ENCODE assay signal across 18 mouse cellular contexts in the genomic region with DNA sequence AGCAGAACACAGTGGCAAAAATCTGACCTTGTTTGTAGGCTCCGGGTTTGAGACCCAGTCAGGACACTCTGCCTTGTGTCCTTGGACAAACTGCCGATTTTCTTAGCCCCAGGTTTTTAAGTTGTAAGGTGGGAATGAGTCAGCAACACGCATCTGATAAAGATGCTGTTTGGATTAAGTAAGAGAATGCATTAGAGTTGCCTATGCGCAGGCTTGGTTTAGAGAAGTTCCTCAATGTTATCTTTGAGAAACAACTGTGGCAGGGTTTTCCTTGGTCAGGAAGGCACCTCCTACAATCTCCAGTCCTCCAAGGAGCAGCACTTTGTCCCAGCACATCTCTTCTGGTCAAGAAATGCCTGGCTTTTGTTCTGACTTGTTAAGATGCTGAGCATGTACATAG.
DNase-seq lines count a peak whose midpoint lies in the region; ATAC-seq and TF ChIP-seq lines count a peak whose summit lies in the region.
"Had no signal": no experiment of that assay in that cellular context is flagged by ENCODE, and none has a peak within 500 bp of the region (broad histone marks: within the 10 kb centered on the region; RNA-seq: fewer than 3 reads in every experiment).

No protein-coding gene starts in this region.

- H3K9me3 ChIP-seq in heart, embryonic 12.5 days (replicated peaks), result no peaks in the 10 kb centered on the region
- no peaks in the 10 kb centered on the region for H3K9me3 ChIP-seq in lung, postnatal 0 days (ENCODE audit: low read length)
- no peaks in the 10 kb centered on the region for H3K9me3 ChIP-seq in kidney, embryonic 15.5 days (replicated peaks)
- H3K9me3 ChIP-seq: limb, embryonic 13.5 days; midbrain, embryonic 15.5 days had no signal

- no peak for DNase-seq in heart, adult 9 months (ENCODE audit: low spot score in 2 of 2)
- DNase-seq in lung, postnatal 0 days (ENCODE audit: low spot score), result no peak
- DNase-seq in lung, postnatal 36 days, result no peak
- DNase-seq in embryo, embryonic 10 days (ENCODE audit: low spot score), result no peak
- DNase-seq in left cerebral cortex, adult 11 months (ENCODE audit: low spot score), result no peak
- DNase-seq: adrenal gland, postnatal 10 days; cerebellum, postnatal 10 days; kidney, postnatal 10 days; lung, postnatal 14 days; thymus, postnatal 36 days had no signal

- 0 out of 2 replicates have a peak, but pooled peaks have one; percentile 11 for ATAC-seq in heart, embryonic 12.5 days (ENCODE audit: insufficient number of reproducible peaks, low FRiP score)
- peak; percentile 33; the same call in 1 of the 2 replicates for ATAC-seq in lung, postnatal 0 days
- ATAC-seq in hematopoietic stem cell, adult 5-6 weeks (replicated peaks in 1 of 2; ENCODE audit: insufficient read depth in 1 of 2, low FRiP score in 2 of 2, low TSS enrichment in 1 of 2, low read depth in 1 of 2, poor library complexity in 2 of 2, severe bottlenecking in 2 of 2), result peak; percentile 76 to 84
- ATAC-seq in kidney, embryonic 15.5 days (replicated peaks; ENCODE audit: low FRiP score), result no peak
- ATAC-seq: forebrain, embryonic 14.5 days; midbrain, embryonic 15.5 days had no signal

- WGBS in heart, embryonic 12.5 days, result 60% methylated on average over 4 of the region's 4 CpGs
- 58% methylated on average over 4 of the region's 4 CpGs for WGBS in lung, postnatal 0 days
- WGBS in kidney, embryonic 15.5 days, result 89% methylated on average over 4 of the region's 4 CpGs

- H3K36me3 ChIP-seq in heart, embryonic 12.5 days, result no peaks in the 10 kb centered on the region
- no peaks in the 10 kb centered on the region for H3K36me3 ChIP-seq in lung, postnatal 0 days (ENCODE audit: insufficient read depth, low read length)
- no peaks in the 10 kb centered on the region for H3K36me3 ChIP-seq in kidney, embryonic 15.5 days
- H3K36me3 ChIP-seq: limb, embryonic 13.5 days; midbrain, embryonic 15.5 days had no signal

- H3K4me2 ChIP-seq in heart, embryonic 12.5 days, result no peak overlapping the region
- H3K4me2 ChIP-seq in lung, postnatal 0 days (replicated peaks; ENCODE audit: low read depth, low read length), result no peak overlapping the region
- no peak overlapping the region for H3K4me2 ChIP-seq in kidney, embryonic 15.5 days
- H3K4me2 ChIP-seq: heart, embryonic 11.5 days; limb, embryonic 13.5 days; midbrain, embryonic 15.5 days had no signal

- TF ChIP-seq EP300 in lung, postnatal 0 days (IDR thresholded peaks at IDR 0.05), result no peak

- H3K9ac ChIP-seq in heart, embryonic 12.5 days, result no peak overlapping the region
- no peak overlapping the region for H3K9ac ChIP-seq in lung, postnatal 0 days (replicated peaks; ENCODE audit: low read depth)
- no peak overlapping the region for H3K9ac ChIP-seq in kidney, embryonic 15.5 days
- H3K9ac ChIP-seq: limb, embryonic 13.5 days; midbrain, embryonic 15.5 days had no signal

- no peaks in the 10 kb centered on the region for H3K27me3 ChIP-seq in heart, embryonic 12.5 days (replicated peaks)
- no peaks in the 10 kb centered on the region for H3K27me3 ChIP-seq in lung, postnatal 0 days (replicated peaks; ENCODE audit: insufficient read depth, low read length)
- no peaks in the 10 kb centered on the region for H3K27me3 ChIP-seq in kidney, embryonic 15.5 days
- H3K27me3 ChIP-seq: limb, embryonic 13.5 days; midbrain, embryonic 15.5 days had no signal

- TF ChIP-seq CTCF in lung, postnatal 0 days (IDR thresholded peaks at IDR 0.05), result no peak

- H3K4me1 ChIP-seq in heart, embryonic 12.5 days (replicated peaks), result peaks cover 21% of the 10 kb centered on the region
- H3K4me1 ChIP-seq in lung, postnatal 0 days (ENCODE audit: insufficient read depth, low read depth, low read length), result no peaks in the 10 kb centered on the region; the same call in 1 of the 2 replicates
- H3K4me1 ChIP-seq in kidney, embryonic 15.5 days, result 0 out of 2 replicates have a peak, but pooled peaks cover 3% of the 10 kb centered on the region
- H3K4me1 ChIP-seq: limb, embryonic 13.5 days; midbrain, embryonic 15.5 days had no signal

- 0 out of 2 replicates have a peak overlapping the region, but pooled peaks have one; percentile 13 for H3K27ac ChIP-seq in heart, embryonic 12.5 days (ENCODE audit: poor library complexity, severe bottlenecking)
- H3K27ac ChIP-seq in lung, postnatal 0 days (ENCODE audit: low read length), result no peak overlapping the region
- H3K27ac ChIP-seq in kidney, embryonic 15.5 days, result no peak overlapping the region
- H3K27ac ChIP-seq: limb, embryonic 13.5 days; midbrain, embryonic 15.5 days; stomach, postnatal 0 days had no signal

- no peak overlapping the region for H3K4me3 ChIP-seq in heart, embryonic 12.5 days
- H3K4me3 ChIP-seq in lung, postnatal 0 days (ENCODE audit: low read depth, low read length), result no peak overlapping the region
- no peak overlapping the region for H3K4me3 ChIP-seq in kidney, embryonic 15.5 days (replicated peaks)
- H3K4me3 ChIP-seq: limb, embryonic 13.5 days; midbrain, embryonic 15.5 days had no signal
